Mouse (Mus musculus) natural killer cell, adult 2 months (primary cell): ENCODE results near the gene Pgp.
A peak's percentile ranks its signal among the peaks of the same experiment; 100 is the strongest.
"Not testable (repeated sequence)": the region's sequence is repeated elsewhere in the genome, so short reads cannot be mapped to it uniquely, and the experiment has no call there.

Experiments
- DNase-seq, 2 experiments: peaks; one replicate each; pipeline ENCODE4 v3.0.0; 2022; ENCODE audit warnings: low spot score in 2 of 2

The Pgp gene

GRCm38 (mm10) chr17:24469910-24470602 lies at the start of gene Pgp, which contains the start of gene E4f1:
Gene Pgp (plus strand): TSS chr17:24470392.
Gene E4f1 (minus strand): TSS chr17:24470313.
- DNase-seq = peak; percentile 95 to 96

GRCm38 (mm10) chr17:24423114-24423513 lies 47.1 kb upstream of the Pgp start:
- DNase-seq = no peak

- DNase-seq = no peak
Observed at GRCm38 (mm10) chr17:24424489-24424888, 45.7 kb upstream of the Pgp start.

- DNase-seq = not testable (repeated sequence)
Observed at GRCm38 (mm10) chr17:24425326-24425725, 44.9 kb upstream of the Pgp start.

- DNase-seq = no peak
Observed at GRCm38 (mm10) chr17:24425905-24426304, 44.3 kb upstream of the Pgp start.

- DNase-seq = peak; percentile 88 to 93
Observed at GRCm38 (mm10) chr17:24426471-24427169, 43.6 kb upstream of the Pgp start, which contains the start of gene Eci1. Gene Eci1 (plus strand): TSS chr17:24426641.

GRCm38 (mm10) chr17:24427170-24427557 lies 43.0 kb upstream of the Pgp start:
- no peak for DNase-seq

- no peak for DNase-seq
Observed at GRCm38 (mm10) chr17:24429201-24429983, 40.8 kb upstream of the Pgp start.

GRCm38 (mm10) chr17:24437016-24437415 lies 33.2 kb upstream of the Pgp start:
- peak; percentile 45 to 53 for DNase-seq

GRCm38 (mm10) chr17:24440377-24440776 lies 29.8 kb upstream of the Pgp start:
- no peak for DNase-seq

GRCm38 (mm10) chr17:24441148-24441547 lies 29.0 kb upstream of the Pgp start:
- no peak for DNase-seq

- DNase-seq = no peak
Observed at GRCm38 (mm10) chr17:24442107-24442506, 28.1 kb upstream of the Pgp start.

GRCm38 (mm10) chr17:24442632-24443155 lies 27.5 kb upstream of the Pgp start, which contains the start of gene Dnase1l2:
Gene Dnase1l2 (minus strand): TSS chr17:24443105.
- DNase-seq = no peak

- DNase-seq = no peak
Observed at GRCm38 (mm10) chr17:24443409-24443808, 26.8 kb upstream of the Pgp start.

- DNase-seq = no peak
Observed at GRCm38 (mm10) chr17:24446590-24446989, 23.6 kb upstream of the Pgp start.

GRCm38 (mm10) chr17:24449507-24449906 lies 20.7 kb upstream of the Pgp start:
- DNase-seq = no peak

GRCm38 (mm10) chr17:24451220-24451619 lies 19.0 kb upstream of the Pgp start:
- DNase-seq = no peak

GRCm38 (mm10) chr17:24453372-24453771 lies 16.8 kb upstream of the Pgp start:
- no peak for DNase-seq

GRCm38 (mm10) chr17:24454218-24454755 lies 15.9 kb upstream of the Pgp start:
- DNase-seq = peak; percentile 23 to 45

GRCm38 (mm10) chr17:24454756-24455522 lies 15.3 kb upstream of the Pgp start:
- peak; percentile 100 for DNase-seq
